Mouse (Mus musculus): ENCODE results near the gene Mcm2.

DNA sequence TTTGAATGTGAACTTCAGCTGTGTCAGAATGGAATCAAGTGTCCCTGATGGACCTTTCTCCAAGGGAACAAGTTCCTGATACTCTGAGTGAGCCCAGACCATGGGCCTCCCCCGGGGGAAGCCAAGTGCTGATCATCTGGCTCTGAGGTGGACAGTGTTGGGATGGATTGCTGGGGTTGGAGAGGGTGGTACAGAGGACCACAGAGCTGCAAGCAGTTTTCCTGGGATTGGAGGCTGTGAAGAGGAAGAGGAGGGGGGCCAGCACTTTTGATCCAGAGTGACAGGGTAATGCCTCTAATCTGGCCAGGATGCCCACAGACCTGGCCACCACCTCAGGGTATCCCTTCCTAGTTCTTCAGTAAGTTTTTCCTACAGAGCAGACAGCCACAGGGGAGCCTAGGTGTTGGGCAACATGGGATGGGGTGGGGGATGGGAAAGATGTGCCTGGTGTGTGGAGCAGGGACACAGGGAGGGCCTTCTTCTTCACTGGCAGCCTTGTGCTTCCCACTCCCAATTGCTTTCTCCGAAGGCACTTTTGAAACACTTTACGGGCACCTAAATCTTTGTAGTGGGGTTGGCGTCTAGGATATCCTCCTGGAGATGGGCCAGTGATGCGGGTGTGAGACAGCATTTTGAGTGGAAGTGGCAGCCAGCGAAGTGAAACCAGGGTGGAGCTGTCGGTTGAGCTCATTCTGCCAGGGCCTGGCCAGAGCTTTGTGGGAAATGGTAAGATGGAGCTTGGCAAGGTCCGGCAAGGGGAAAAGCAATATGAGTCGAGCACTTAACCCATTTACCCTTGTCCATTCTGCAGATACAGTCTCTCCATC is 41.7 kb upstream of the Mcm2 start:
- TF ChIP-seq POLR2A (IDR thresholded peaks at IDR 0.05; ENCODE audit: insufficient read depth, low read depth, low read length) = no peak
- TF ChIP-seq CTCF (IDR thresholded peaks at IDR 0.05; ENCODE audit: insufficient read depth, low read depth, low read length) = no peak

Data from olfactory bulb, adult 2 months (tissue).